Mouse (Mus musculus) embryonic fibroblast, embryonic 13.5 days (primary cell): ENCODE measurements around the gene Cenpa.

Experiments
- CTCF ChIP-seq: IDR thresholded peaks from 2 replicates; pipeline ENCODE4 v1.5.1; 2011; ENCODE audit warnings: mild to moderate bottlenecking, control low read depth, low read length, moderate library complexity, borderline replicate concordance; ENCODE audit not compliant: insufficient read depth
- POLR2A ChIP-seq: IDR thresholded peaks from 2 replicates; pipeline ENCODE4 v1.6.1; 2011; ENCODE audit warnings: low read depth, mild to moderate bottlenecking, control low read depth, low read length, moderate library complexity

DNA sequence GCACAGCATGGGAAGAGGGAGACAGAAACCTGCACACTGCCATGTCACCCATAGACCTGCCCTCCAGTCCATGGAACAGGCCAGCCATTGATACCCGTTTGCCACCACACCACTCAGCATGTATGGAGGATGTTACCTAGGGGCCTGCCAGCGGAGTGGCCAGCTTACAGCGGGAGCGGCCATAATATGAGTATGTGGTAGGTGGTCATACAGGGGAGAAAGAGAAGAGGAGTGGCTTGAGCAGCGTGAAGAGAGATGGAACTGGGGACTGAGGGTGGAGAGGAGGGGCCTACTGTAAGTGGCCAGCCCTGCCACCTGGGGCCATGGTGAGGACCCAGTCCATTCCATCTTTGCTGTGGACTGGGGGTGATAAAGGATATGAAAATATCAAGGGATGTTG, 15.4 kb downstream of the Cenpa start:
- TF ChIP-seq CTCF, result no peak
- no peak for TF ChIP-seq POLR2A
